Mouse (Mus musculus) gastrocnemius, adult 2 months (tissue): Measurements from ENCODE around the gene Get4. TPM values are rescaled to one million over a fixed set of nuclear protein-coding genes. Genes with fewer than 3 reads are reported as not detected.

Source experiments
- DNase-seq: peaks from one replicate; pipeline ENCODE4 v3.0.0; 2022
- H3K27ac ChIP-seq: fragments of 200-600 bp; 2 replicates; pipeline ENCODE4 v1.8.1; 2022; ENCODE audit warnings: mild to moderate bottlenecking
- H3K4me3 ChIP-seq: fragments of 200-600 bp; 2 replicates; pipeline ENCODE4 v1.8.1; 2022; ENCODE audit warnings: mild to moderate bottlenecking, moderate library complexity
- CTCF ChIP-seq: fragments of 200-600 bp; IDR thresholded peaks from 2 replicates; pipeline ENCODE4 v1.8.1; 2022; ENCODE audit warnings: antibody characterized with exemption, mild to moderate bottlenecking, moderate library complexity
- intact Hi-C: fragments of 180-260 bp; cut with DNase I; formaldehyde crosslinking; loops from one replicate; pipeline ENCODE4 v1.15.1; 2025
- total RNA-seq, 2 experiments: library from RNA; stranded (reverse); gene quantifications; 2 replicates each; pipeline ENCODE4 v1.2.3; 2021

Get4 gene
- total RNA-seq, 2 experiments from 2014 or later, result 30.6 to 31.1 TPM

DNA sequence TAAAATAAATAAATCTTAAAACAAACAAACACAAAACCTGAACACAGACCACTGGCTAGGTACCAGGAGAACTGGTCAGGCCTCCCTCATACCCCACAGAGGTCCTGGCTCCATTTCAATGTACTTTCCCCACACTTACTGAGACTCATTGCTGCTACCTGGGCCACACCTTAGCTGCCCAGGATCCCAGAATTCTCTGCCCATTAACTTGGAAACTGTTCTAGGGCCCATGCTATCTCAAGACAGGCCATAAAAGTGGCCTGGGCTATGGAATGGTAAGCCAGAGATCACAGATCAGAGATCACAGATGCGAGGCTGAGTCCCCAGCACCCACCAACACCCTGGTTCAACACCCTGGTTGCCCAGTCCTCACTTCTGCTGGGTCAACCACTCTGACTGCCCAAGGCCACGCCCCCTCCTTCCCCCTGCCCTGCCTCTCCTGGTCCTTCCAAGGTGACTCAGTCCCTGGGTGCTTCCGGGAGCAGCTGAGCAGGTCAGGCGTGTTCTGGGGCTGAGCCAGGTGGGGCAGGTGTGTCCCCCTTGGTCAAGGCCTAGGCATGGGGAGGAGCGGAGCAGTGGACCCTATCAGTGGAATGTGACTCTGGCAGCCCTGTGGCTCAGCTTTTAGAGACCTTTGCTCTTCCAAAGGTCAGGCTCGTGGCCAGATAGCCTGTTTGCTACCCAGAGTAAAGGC, 65.0 kb downstream of the Get4 start:
- TF ChIP-seq CTCF, result no peak
- no peak overlapping the region for H3K4me3 ChIP-seq
- DNase-seq, result no peak
- no peak overlapping the region for H3K27ac ChIP-seq
- intact Hi-C loops, result no loop called here

GRCm38 (mm10) chr5:139317751-139318504, 65.8 kb downstream of the Get4 start:
- H3K27ac ChIP-seq, result no peak overlapping the region
- H3K4me3 ChIP-seq, result no peak overlapping the region
- DNase-seq, result no peak
- intact Hi-C loops, result no loop called here
- TF ChIP-seq CTCF, result no peak

Other genes with a start within 250 kb of the Get4 start
- gene Prkar1b, start 102.3 kb upstream of the Get4 start, total RNA-seq, result 1 to 10 TPM in 1 of 2 experiments, under 1 TPM in 1; 0.59 to 1.4 TPM
- 10 to 100 TPM; 14.1 to 16.7 TPM for gene Dnaaf5, start 102.1 kb upstream of the Get4 start, total RNA-seq
- gene Sun1, start 51.7 kb upstream of the Get4 start, total RNA-seq, result 10 to 100 TPM; 39.5 to 43.3 TPM
- gene Adap1, start 73.3 kb downstream of the Get4 start, total RNA-seq, result 1 to 10 TPM in 1 of 2 experiments, under 1 TPM in 1; 0.89 to 1.0 TPM
- gene Cox19, start 99.1 kb downstream of the Get4 start, total RNA-seq, result 10 to 100 TPM; 48.7 to 69.6 TPM
- gene Cyp2w1, start 100.3 kb downstream of the Get4 start, total RNA-seq, result not detected
- gene Gpr146, start 125.4 kb downstream of the Get4 start, total RNA-seq, result 10 to 100 TPM; 26.5 to 41.2 TPM
- under 1 TPM; 0.15 to 0.33 TPM for gene C130050O18Rik, start 153.0 kb downstream of the Get4 start, total RNA-seq
- gene Gper1, start 170.8 kb downstream of the Get4 start, total RNA-seq, result 1 to 10 TPM; 1.3 to 2.7 TPM
- 10 to 100 TPM in 1 of 2 experiments, 1 to 10 TPM in 1; 7.9 to 10.3 TPM for gene 3110082I17Rik, start 208.2 kb downstream of the Get4 start, total RNA-seq
- 10 to 100 TPM in 1 of 2 experiments, 1 to 10 TPM in 1; 8.5 to 10.3 TPM for gene Zfand2a, start 232.2 kb downstream of the Get4 start, total RNA-seq